Mouse (Mus musculus) cerebellum, adult 8-10 months (tissue): ENCODE results near the gene Pawr.

ENCODE experiments used
- DNase-seq: peaks from one replicate; pipeline ENCODE4 v3.0.0; 2022

The Pawr gene

GRCm38 (mm10) chr10:108359974-108360373 is 28.1 kb downstream of the Pawr start:
- DNase-seq = no peak

DNA sequence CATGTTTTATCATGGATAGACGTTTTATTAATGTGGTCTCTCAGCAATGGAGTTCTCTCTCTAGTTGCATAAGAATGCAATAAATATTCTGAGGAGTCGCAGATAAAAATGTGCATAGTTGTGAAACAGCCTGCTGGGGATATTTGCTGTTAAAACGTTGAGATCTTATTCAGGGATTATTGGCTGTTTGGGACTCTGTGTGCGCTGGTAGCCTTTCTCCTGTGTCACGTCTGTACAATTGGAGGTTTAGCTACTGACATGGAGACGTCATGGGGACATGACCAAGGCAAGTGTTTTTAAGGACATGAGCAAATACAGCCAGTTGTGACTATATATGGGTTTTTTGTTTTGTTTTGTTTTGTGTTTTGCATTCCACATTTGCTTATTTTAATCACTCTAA is 28.9 kb downstream of the Pawr start:
- no peak for DNase-seq

- DNase-seq = no peak
These were observed 29.7 kb downstream of the Pawr start for GRCm38 (mm10) chr10:108361419-108362155.

GRCm38 (mm10) chr10:108363932-108364331 is 32.0 kb downstream of the Pawr start:
- no peak for DNase-seq

DNA sequence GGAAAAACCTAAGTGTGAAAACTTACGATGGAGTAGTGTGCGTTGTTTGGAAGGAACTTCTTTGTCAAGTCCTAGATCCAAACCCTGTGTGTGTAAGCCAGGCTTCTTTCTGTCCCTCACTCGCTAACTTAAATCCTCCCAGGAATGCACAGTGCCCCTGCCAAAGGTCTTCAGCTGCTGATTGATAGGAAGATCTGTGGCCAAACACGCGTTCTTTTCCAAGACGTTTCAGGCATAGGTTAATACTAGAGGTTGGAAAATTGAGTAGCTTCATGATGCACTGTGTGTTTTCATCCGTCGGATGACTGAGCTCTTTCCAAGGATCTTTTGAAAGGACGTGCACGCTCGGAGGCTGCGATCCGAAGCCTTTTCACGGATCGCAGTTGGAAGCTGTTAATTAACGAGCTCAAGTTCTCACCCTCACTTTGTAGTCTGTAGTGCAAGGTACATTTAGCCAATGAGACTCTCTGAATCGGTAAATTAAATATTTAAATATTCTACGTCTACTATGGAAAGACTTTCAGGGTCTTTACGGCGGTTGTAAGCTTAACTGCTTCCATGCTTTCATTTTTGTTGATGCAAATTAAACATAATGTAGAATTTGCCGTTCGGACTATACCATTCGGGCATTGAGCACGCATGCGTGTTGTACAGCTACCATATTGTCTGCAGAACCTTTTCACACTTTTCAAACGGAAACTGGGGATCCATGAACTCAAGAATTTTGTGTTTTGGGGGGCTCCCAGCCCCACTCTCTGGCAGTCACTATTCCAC is 33.2 kb downstream of the Pawr start:
- no peak for DNase-seq

- DNase-seq = no peak
These were observed 34.3 kb downstream of the Pawr start for GRCm38 (mm10) chr10:108366251-108366650.

DNA sequence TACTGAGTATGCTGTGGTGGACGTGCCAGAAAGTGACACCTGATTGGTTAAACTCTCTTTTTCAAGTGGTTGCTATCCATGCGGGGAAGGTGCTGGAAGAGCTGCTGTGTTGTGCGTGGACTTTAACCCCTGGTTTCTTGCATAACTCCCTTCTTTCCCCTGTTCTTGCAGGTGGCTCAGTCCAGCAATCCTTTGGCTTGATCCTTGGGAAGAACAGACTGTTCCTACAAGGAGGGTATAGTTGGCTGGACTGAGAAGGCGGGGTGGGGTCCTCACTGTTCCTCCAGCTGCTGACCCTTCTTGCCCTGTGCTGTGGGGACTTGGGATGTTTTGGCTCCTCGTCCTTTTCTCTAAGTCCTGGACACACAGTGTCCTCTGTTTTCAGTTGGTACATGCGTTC is 36.4 kb downstream of the Pawr start:
- DNase-seq = no peak

- DNase-seq = no peak
These were observed 40.3 kb downstream of the Pawr start for GRCm38 (mm10) chr10:108372258-108372657.

- DNase-seq = no peak
These were observed 40.9 kb downstream of the Pawr start for GRCm38 (mm10) chr10:108372858-108373257.

- DNase-seq = no peak
These were observed 43.9 kb downstream of the Pawr start for GRCm38 (mm10) chr10:108375796-108376195.

DNA sequence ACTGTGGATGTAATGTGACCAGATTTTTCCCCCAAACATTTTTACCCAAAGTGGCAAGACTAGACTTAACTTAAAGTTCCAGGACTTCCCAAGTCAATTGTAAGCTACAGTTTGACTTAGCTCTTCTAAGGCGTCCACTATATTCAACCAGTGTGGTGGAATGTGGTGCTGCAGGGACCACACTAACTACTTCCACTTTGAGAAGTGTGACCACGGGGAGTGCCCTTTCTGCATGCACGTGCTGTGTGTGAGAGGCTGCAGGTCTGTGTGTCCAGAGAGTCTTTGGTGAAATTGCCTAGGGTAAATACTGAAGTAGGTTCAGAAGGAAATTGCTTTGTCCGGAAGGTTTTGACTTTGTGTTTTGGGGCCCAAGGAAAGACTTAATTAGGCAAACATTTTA is 44.4 kb downstream of the Pawr start:
- no peak for DNase-seq

GRCm38 (mm10) chr10:108377369-108377768 is 45.4 kb downstream of the Pawr start:
- no peak for DNase-seq

DNA sequence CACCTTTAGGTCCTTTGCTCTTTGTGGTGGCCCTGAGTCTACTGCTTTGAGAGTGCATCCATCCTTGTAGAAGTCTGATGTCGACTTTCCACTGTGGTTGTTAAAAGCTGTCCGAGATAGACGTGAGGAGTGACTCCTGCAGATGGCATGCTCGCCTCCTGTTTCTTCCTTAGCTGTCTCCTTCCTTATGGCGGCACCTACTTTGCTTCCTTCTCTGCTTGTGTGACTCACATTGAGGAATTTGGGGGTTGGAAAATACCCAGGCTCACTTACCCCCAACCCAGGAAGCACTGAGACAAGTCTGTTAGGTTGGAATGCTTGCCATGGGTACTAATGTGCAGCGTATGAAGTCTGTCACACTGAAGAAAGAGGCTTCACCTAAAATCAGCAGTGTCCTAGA is 46.1 kb downstream of the Pawr start:
- DNase-seq = no peak

- no peak for DNase-seq
These were observed 46.6 kb downstream of the Pawr start for GRCm38 (mm10) chr10:108378479-108378878.

DNA sequence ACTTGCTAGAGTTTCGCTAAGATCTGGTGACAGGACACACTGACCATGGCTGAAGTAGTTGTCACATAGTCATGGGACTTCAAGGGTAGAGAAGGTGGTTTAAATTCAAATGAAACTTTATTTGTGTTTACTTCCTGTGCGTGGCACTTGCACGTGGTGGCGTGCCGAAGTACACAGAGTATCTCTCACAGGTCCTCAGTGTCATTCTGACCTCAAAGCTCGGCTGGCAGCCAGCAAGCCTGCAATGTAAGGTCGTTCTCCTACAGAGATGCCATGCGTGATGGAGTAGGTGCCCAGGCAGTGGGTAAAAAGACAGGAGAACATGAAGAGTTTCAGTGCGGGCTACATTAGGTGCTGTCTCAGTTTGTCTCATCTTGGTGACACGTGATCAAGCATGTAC is 48.8 kb downstream of the Pawr start:
- DNase-seq = no peak

- DNase-seq = no peak
These were observed 52.3 kb downstream of the Pawr start for GRCm38 (mm10) chr10:108384153-108384769.

DNA sequence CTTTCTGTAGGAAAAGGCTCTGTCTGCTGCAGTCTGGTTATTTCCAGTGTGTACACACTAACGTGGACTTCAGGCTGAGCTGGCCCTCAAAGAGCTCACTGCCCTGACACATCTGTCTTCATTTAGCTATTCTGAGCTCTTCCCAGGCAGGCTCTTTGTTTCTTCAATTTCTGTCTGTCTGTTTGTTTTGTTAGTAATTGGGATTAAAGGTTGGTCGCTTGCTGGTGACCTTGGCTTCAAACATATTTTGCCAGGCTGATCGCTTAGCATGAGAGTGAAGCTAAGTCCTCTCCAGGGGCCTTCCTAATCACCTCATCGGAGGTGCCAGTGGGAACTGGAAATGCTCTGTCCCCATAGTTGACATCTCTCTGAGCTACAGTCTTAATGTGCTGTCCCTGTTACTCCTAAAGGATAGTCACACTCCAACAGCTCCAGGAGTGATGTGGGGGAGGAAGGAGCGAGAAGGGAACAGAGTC is 53.6 kb downstream of the Pawr start:
- no peak for DNase-seq

DNA sequence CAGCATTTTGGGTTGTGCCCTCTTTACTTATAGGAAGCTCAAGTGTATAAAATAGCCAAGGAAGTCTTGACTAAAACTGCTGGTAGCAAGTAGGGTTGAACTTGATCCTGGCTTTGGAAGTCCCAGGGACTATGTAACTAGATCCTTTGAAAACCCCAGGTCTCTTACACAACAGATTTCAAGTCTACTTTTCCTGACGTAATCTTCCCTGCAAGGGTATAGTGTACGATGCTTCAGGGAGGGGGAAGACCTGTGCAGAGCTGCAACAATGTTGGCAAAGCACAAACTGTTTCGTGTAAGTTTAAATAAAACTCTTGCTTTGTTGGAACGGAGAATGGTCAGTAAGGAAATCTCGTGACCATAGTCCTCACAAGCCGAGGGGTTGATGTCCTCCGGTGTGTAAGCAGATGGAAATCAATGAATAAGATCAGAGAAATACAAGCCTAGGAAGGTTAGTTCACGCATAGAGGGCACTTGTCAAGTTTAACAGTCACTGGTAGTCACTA is 56.5 kb downstream of the Pawr start:
- DNase-seq = no peak

DNA sequence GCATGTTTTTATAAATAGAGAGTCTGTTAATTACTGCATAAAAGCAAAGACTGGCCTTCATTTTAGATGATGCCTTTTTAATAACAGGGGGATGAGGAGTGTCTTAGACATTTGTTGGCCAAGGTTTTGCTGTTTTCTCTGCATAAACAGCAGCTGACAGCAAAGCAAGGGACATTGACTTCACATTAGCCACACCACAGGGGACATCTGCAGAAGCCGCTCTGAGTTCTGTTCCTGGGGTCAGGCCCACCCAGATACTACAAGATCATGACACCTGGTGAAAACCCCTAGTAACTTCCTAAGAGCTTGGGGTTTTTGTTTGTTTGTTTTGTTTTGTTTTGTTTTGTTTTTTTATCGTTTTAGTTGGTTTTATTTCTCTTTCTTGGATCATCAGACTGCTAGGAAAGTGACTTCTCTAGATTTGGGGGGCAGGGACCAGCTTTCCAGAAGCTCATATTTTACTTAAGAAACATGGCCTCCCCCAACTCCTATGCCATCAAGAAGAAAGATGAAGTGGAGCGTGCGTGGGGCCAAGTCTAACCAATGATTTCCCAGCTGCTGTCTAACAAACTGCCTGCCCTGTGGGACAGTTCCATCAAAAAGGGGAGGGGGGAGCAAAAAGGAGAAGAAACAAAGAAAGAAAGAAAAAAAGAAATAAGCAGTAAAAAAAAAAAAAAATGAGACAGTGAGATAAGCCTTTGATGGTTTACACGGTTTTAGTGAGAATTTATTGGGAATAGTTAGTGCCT is 57.4 kb downstream of the Pawr start:
- no peak for DNase-seq

DNA sequence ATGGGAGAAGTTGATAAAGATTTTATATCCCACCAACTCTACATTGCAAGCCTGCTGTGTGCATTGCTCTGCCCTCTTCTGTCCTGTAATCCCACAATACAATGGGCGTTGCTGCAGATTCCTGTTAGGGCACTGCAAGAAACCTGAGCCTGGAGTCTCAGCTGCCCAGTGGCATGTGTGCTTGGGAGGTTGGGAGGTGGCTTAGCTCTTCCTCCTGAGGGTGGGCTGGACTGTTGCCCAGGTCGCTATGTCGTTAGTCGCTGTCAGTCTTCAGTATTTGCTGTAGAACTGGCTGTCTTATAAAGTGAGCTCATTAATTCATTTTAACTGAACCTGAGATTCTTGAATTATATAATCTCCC is 58.0 kb downstream of the Pawr start:
- DNase-seq = no peak

DNA sequence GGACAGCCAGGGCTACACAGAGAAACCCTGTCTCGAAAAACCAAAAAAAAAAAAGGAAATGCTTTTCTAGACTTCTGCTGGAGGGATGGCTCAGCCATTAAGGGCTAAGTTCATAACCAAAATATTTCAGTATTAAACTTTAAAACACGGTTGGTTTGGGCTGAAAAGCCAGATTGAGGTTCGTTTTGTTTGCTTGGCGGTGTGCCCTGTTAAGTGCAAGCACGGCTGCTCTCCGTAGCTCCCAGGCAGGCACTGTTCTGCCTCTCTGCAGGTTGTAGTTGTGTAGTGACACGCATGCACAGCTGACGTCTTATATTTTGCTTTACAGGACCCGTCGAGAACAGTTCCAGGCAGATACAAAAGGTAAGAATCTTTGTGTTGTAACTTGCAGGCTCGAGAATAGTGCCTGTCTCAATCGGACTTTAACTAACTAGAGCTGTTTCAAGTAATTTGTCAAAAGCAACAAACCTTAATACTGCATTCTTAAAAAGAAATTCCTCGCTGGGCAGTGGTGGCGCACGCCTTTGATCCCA is 59.5 kb downstream of the Pawr start:
- DNase-seq = no peak

DNA sequence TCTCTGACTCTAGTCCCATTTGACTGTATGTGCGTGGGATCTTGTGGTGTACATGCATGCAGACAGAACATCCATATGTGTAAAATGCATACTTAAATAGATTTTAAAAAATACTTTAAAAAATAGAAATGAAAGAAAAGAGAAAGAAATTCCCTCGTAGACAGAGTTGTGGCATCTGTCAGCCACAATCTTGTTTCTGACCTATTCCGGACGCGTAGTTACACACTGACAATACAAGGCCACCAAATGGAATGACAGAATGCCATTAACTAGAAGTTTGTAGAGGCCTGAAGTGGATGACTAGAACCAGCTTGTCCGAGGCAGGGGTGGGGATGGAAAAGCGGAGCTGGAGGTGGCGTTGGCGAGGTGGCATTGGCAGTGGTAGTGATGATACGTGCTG is 60.2 kb downstream of the Pawr start:
- no peak for DNase-seq

DNA sequence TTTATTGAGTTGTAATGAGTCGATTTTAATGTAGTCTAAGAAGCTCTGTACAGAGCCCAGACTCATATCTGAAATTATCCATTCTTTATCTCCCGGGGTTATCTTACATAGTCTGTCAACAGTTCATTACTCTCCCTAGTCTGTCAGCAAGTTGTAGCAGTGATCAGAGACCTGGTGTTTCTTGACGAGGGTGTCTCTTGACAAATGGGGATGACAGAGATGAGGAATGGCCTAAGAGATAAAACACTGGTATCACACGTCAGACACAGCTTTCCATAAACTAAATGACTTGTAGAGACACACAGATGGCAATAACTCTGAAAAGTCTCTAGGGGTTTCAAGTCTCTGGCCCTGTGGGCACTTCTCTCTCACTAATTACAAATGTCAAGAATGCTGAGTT is 62.4 kb downstream of the Pawr start:
- no peak for DNase-seq
